Mouse (Mus musculus) heart, postnatal 25 days (tissue): ENCODE results near the gene Angptl4. TPM values are rescaled to one million over a fixed set of nuclear protein-coding genes. Genes with fewer than 3 reads are reported as not detected.

Experiments used
- total RNA-seq, 2 experiments: library from RNA; stranded (reverse); gene quantifications; 2 replicates each; pipeline ENCODE4 v1.2.3; 2021

Angptl4 gene
- total RNA-seq, 2 experiments from 2014 or later: 8.4 to 21.7 TPM

Other genes starting within 250 kb of the Angptl4 start
- 1 to 10 TPM; 1.8 to 2.7 TPM for gene Myo1f, start 226.1 kb downstream of the Angptl4 start, total RNA-seq
- gene Zfp414, start 152.7 kb downstream of the Angptl4 start, total RNA-seq: 10 to 100 TPM in 1 of 2 experiments, 1 to 10 TPM in 1; 9.7 to 11.4 TPM
- gene Pram1, start 143.8 kb downstream of the Angptl4 start, total RNA-seq: under 1 TPM in 1 of 2 experiments, not detected in 1; 0.34 TPM
- 100 to 1,000 TPM in 1 of 2 experiments, 10 to 100 TPM in 1; 89.2 to 106 TPM for gene Hnrnpm, start 95.0 kb downstream of the Angptl4 start, total RNA-seq
- 100 to 1,000 TPM; 143 to 160 TPM for gene March2, start 63.2 kb downstream of the Angptl4 start, total RNA-seq
- 100 to 1,000 TPM; 239 to 261 TPM for gene Rab11b, start 21.3 kb downstream of the Angptl4 start, total RNA-seq
- gene Kank3, start 28.7 kb upstream of the Angptl4 start, total RNA-seq: 10 to 100 TPM; 55.0 to 69.3 TPM
- 100 to 1,000 TPM; 707 to 763 TPM for gene Rps28, start 42.7 kb upstream of the Angptl4 start, total RNA-seq
- 100 to 1,000 TPM; 599 to 648 TPM for gene Ndufa7, start 42.7 kb upstream of the Angptl4 start, total RNA-seq
- gene Cd320, start 61.3 kb upstream of the Angptl4 start, total RNA-seq: 10 to 100 TPM; 30.6 to 31.9 TPM
- gene Gm7029, start 92.0 kb upstream of the Angptl4 start, total RNA-seq: not detected
- 1 to 10 TPM; 1.4 to 1.8 TPM for gene Kifc1, start 108.8 kb upstream of the Angptl4 start, total RNA-seq
- gene Platr17, start 123.3 kb upstream of the Angptl4 start, total RNA-seq: not detected
- 10 to 100 TPM; 14.3 to 17.5 TPM for gene Daxx, start 127.6 kb upstream of the Angptl4 start, total RNA-seq
- gene Tapbp, start 134.1 kb upstream of the Angptl4 start, total RNA-seq: 100 to 1,000 TPM in 1 of 2 experiments, 10 to 100 TPM in 1; 93.5 to 104 TPM
- 10 to 100 TPM; 15.5 to 19.4 TPM for gene Zbtb22, start 134.1 kb upstream of the Angptl4 start, total RNA-seq
- 10 to 100 TPM; 38.2 to 44.6 TPM for gene Rgl2, start 147.7 kb upstream of the Angptl4 start, total RNA-seq
- 10 to 100 TPM; 70.7 to 77.3 TPM for gene Pfdn6, start 158.5 kb upstream of the Angptl4 start, total RNA-seq
- gene Wdr46, start 158.8 kb upstream of the Angptl4 start, total RNA-seq: 10 to 100 TPM in 1 of 2 experiments, 1 to 10 TPM in 1; 9.3 to 10.2 TPM
- gene B3galt4, start 169.7 kb upstream of the Angptl4 start, total RNA-seq: 1 to 10 TPM; 1.7 to 1.9 TPM
- gene Vps52, start 174.0 kb upstream of the Angptl4 start, total RNA-seq: 10 to 100 TPM; 39.2 to 39.4 TPM
- gene Rps18, start 174.2 kb upstream of the Angptl4 start, total RNA-seq: 100 to 1,000 TPM; 408 to 435 TPM
- 10 to 100 TPM; 59.9 to 88.2 TPM for gene H2-K1, start 218.5 kb upstream of the Angptl4 start, total RNA-seq
- gene Ring1, start 242.8 kb upstream of the Angptl4 start, total RNA-seq: 10 to 100 TPM; 12.6 to 13.2 TPM
- gene H2-Ke6, start 246.2 kb upstream of the Angptl4 start, total RNA-seq: 100 to 1,000 TPM in 1 of 2 experiments, 10 to 100 TPM in 1; 98.1 to 100 TPM
- gene Slc39a7, start 249.9 kb upstream of the Angptl4 start, total RNA-seq: 10 to 100 TPM; 60.4 to 61.3 TPM
- 10 to 100 TPM; 40.5 to 42.1 TPM for gene Rxrb, start 250.0 kb upstream of the Angptl4 start, total RNA-seq